Mouse (Mus musculus): ENCODE data around the gene Gm49366. TPM values are rescaled to one million over a fixed set of nuclear protein-coding genes. Genes with fewer than 3 reads are reported as not detected.
A peak's percentile ranks its signal among the peaks of the same experiment; 100 is the strongest.
"Not testable (repeated sequence)": the region's sequence is repeated elsewhere in the genome, so short reads cannot be mapped to it uniquely, and the experiment has no call there.

The Gm49366 gene
- polyA plus RNA-seq, 1 experiment from 2014 or later: not detected

DNA sequence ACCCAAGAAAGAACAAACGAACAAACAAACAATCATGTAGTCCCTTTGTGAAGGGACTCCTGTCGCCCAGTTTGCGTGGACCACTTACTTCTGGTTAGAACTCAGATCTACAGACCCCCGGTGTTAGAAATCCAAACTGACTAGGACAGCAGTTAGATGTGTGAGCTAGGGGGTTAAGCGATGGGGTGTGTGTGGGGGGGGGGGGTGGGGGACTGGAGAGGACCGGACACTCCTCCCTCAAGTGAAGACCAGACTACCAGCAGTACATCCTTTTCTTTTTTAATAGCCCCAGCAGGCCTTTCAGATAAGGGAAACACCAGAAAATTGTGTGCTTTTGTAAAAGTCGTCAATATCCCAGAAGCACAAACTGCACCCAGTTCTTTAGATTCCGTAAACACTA lies 30.0 kb upstream of the Gm49366 start:
- Histone ChIP-seq H3K9me3 (replicated peaks; ENCODE audit: control insufficient read depth, low read length) (no peaks in the 10 kb centered on the region), H3K27ac (replicated peaks; ENCODE audit: low read depth, low read length) (no peak overlapping the region), H3K4me2 (ENCODE audit: low read depth, low read length) (peak overlapping the region; percentile 31), H3K4me3 (ENCODE audit: low read depth, low read length) (peak overlapping the region; percentile 43), H3K4me1 (ENCODE audit: control insufficient read depth, insufficient read depth, low read length) (no peaks in the 10 kb centered on the region), H3K9ac (replicated peaks; ENCODE audit: low read length) (peak overlapping the region; percentile 68), H3K36me3 (replicated peaks; ENCODE audit: control insufficient read depth, insufficient read depth, low read depth, low read length) (no peaks in the 10 kb centered on the region), H3K27me3 (ENCODE audit: control insufficient read depth, insufficient read depth, low read length) (no peaks in the 10 kb centered on the region)
- DNase-seq (ENCODE audit: low spot score) (no peak), ATAC-seq (replicated peaks; ENCODE audit: insufficient number of reproducible peaks, low FRiP score, low TSS enrichment, low read depth) (no peak)
- 66% methylated on average over 8 of the region's 8 CpGs for WGBS

- peak; percentile 80 for DNase-seq (ENCODE audit: low spot score)
- not testable (repeated sequence) for H3K36me3 ChIP-seq (replicated peaks; ENCODE audit: control insufficient read depth, insufficient read depth, low read depth, low read length); H3K27ac ChIP-seq (replicated peaks; ENCODE audit: low read depth, low read length); H3K27me3 ChIP-seq (ENCODE audit: control insufficient read depth, insufficient read depth, low read length); H3K9me3 ChIP-seq (replicated peaks; ENCODE audit: control insufficient read depth, low read length); H3K4me1 ChIP-seq (ENCODE audit: control insufficient read depth, insufficient read depth, low read length)
- H3K9ac ChIP-seq (replicated peaks; ENCODE audit: low read length): peak within 1 kb of the TSS; percentile 68
- ATAC-seq (replicated peaks; ENCODE audit: insufficient number of reproducible peaks, low FRiP score, low TSS enrichment, low read depth): peak; percentile 93
- H3K4me2 ChIP-seq (ENCODE audit: low read depth, low read length): peak within 1 kb of the TSS; percentile 31
- WGBS: under 1% methylated on average over 49 of the region's 70 CpGs
- peak within 1 kb of the TSS; percentile 43 for H3K4me3 ChIP-seq (ENCODE audit: low read depth, low read length)
Measured at GRCm38 (mm10) chr12:84009171-84009965, 29.4 kb upstream of the Gm49366 start, which contains the start of gene Acot1. TSS of gene Acot1 (plus strand) at chr12:84009490.

GRCm38 (mm10) chr12:84010201-84010600 lies 28.5 kb upstream of the Gm49366 start:
- no peaks in the 10 kb centered on the region for H3K9me3 ChIP-seq (replicated peaks; ENCODE audit: control insufficient read depth, low read length)
- no peak for ATAC-seq (replicated peaks; ENCODE audit: insufficient number of reproducible peaks, low FRiP score, low TSS enrichment, low read depth)

DNA sequence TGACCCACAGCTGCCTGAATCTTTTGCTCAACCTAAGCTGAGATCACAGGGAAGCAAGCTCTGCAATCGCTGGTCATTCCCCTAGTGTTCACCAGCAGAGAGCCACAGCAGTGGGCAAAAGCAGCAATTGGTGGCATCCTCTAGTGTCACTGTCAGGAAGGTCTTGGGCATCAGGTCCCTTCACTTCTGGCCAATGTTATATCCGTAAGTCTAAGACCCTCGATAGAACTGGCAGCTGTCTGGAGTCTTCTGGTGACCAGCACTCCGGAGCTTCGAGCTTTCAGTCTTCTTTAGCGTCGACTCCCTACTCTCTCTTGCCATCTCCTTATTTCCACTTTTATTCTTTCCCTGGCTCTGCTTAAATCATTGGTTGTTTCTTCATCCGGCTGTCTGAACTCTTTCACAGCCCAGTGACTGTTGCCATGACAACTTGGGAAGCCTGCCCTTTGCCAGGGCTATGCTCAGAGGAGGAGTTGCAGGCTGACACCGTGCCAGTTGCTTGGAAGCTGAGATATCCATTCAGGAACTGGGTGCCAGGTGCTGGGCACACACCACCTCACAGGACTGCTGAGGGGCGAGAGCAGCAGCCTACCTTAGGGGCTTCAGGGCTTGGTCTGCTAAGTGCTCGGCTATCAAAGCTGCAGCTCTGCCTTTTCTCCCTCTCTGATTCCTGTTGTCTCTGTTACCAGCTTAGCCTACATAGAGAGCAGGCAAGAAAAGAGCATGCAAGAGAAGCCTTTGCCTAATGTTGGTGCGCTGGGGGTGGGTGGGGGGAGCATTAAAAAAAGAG lies 27.3 kb upstream of the Gm49366 start:
- H3K27me3 ChIP-seq (ENCODE audit: control insufficient read depth, insufficient read depth, low read length): no peaks in the 10 kb centered on the region
- H3K9ac ChIP-seq (replicated peaks; ENCODE audit: low read length): no peak overlapping the region
- 0 out of 2 replicates have a peak, but pooled peaks have one; percentile 39 for ATAC-seq (replicated peaks; ENCODE audit: insufficient number of reproducible peaks, low FRiP score, low TSS enrichment, low read depth)
- no peak overlapping the region for H3K27ac ChIP-seq (replicated peaks; ENCODE audit: low read depth, low read length)
- H3K4me3 ChIP-seq (ENCODE audit: low read depth, low read length): no peak overlapping the region
- H3K36me3 ChIP-seq (replicated peaks; ENCODE audit: control insufficient read depth, insufficient read depth, low read depth, low read length): no peaks in the 10 kb centered on the region
- H3K9me3 ChIP-seq (replicated peaks; ENCODE audit: control insufficient read depth, low read length): no peaks in the 10 kb centered on the region
- no peaks in the 10 kb centered on the region for H3K4me1 ChIP-seq (ENCODE audit: control insufficient read depth, insufficient read depth, low read length)
- H3K4me2 ChIP-seq (ENCODE audit: low read depth, low read length): peak overlapping the region; percentile 10; the same call in 1 of the 2 replicates
- WGBS: 57% methylated on average over 12 of the region's 12 CpGs
- peak; percentile 56 for DNase-seq (ENCODE audit: low spot score)

More at GRCm38 (mm10) chr12:84010201-84010600, 28.5 kb upstream of the Gm49366 start:
- H3K27ac ChIP-seq (replicated peaks; ENCODE audit: low read depth, low read length): no peak overlapping the region
- DNase-seq (ENCODE audit: low spot score): no peak
- H3K4me3 ChIP-seq (ENCODE audit: low read depth, low read length): no peak overlapping the region; the same call in 1 of the 2 replicates
- H3K4me1 ChIP-seq (ENCODE audit: control insufficient read depth, insufficient read depth, low read length): no peaks in the 10 kb centered on the region
- no peaks in the 10 kb centered on the region for H3K27me3 ChIP-seq (ENCODE audit: control insufficient read depth, insufficient read depth, low read length)
- H3K4me2 ChIP-seq (ENCODE audit: low read depth, low read length): peak overlapping the region; percentile 31; the same call in 1 of the 2 replicates
- no peak overlapping the region; the same call in 1 of the 2 replicates for H3K9ac ChIP-seq (replicated peaks; ENCODE audit: low read length)
- H3K36me3 ChIP-seq (replicated peaks; ENCODE audit: control insufficient read depth, insufficient read depth, low read depth, low read length): no peaks in the 10 kb centered on the region
- 83% methylated on average over 3 of the region's 3 CpGs for WGBS

DNA sequence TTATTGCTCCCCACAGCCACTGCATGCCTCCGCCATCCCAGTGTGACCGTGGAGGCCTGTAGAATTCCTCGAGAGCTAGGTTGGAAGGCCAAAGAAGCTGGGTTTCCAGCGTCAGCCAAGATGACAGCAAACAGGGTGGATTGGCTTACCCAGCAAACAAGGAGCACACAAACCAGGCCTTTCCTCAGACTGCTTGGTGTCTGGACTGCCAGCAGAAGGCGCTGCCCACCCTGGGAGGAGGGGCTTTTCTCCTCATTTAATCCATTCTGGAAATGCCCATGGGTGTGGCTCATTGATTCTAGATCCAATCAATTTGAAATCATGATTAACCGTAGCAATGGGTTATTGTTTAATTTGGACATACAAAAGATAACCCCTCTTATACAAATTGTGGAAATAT lies 25.6 kb upstream of the Gm49366 start:
- no peak for ATAC-seq (replicated peaks; ENCODE audit: insufficient number of reproducible peaks, low FRiP score, low TSS enrichment, low read depth)
- DNase-seq (ENCODE audit: low spot score): no peak
- Histone ChIP-seq H3K9me3 (replicated peaks; ENCODE audit: control insufficient read depth, low read length) (no peaks in the 10 kb centered on the region), H3K27ac (replicated peaks; ENCODE audit: low read depth, low read length) (no peak overlapping the region), H3K4me1 (ENCODE audit: control insufficient read depth, insufficient read depth, low read length) (no peaks in the 10 kb centered on the region), H3K9ac (replicated peaks; ENCODE audit: low read length) (no peak overlapping the region), H3K4me3 (ENCODE audit: low read depth, low read length) (no peak overlapping the region), H3K36me3 (replicated peaks; ENCODE audit: control insufficient read depth, insufficient read depth, low read depth, low read length) (no peaks in the 10 kb centered on the region), H3K27me3 (ENCODE audit: control insufficient read depth, insufficient read depth, low read length) (no peaks in the 10 kb centered on the region), H3K4me2 (ENCODE audit: low read depth, low read length) (no peak overlapping the region)
- WGBS: 69% methylated on average over 6 of the region's 6 CpGs

DNA sequence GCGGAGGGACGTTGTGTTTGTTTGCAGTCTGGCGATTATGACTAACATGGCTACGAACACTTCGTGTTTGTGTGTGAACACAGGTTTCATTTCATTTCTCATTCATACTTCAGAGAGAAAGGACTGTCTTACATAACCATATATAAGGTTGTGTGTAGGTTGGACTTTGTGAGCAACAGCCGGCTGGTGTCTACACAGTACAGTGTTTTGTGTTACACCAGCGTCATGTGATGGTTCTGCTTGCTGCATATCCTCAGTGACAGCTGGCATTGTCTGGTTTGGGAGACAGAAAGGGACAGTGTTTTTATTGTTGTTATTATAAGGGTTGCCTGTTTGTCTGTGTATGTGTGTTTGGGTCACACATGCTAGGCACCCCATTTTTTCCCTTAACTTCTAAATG lies 25.0 kb upstream of the Gm49366 start:
- ATAC-seq (replicated peaks; ENCODE audit: insufficient number of reproducible peaks, low FRiP score, low TSS enrichment, low read depth): no peak
- Histone ChIP-seq H3K4me2 (ENCODE audit: low read depth, low read length) (no peak overlapping the region), H3K9me3 (replicated peaks; ENCODE audit: control insufficient read depth, low read length) (no peaks in the 10 kb centered on the region), H3K27ac (replicated peaks; ENCODE audit: low read depth, low read length) (no peak overlapping the region), H3K4me3 (ENCODE audit: low read depth, low read length) (no peak overlapping the region), H3K4me1 (ENCODE audit: control insufficient read depth, insufficient read depth, low read length) (no peaks in the 10 kb centered on the region), H3K27me3 (ENCODE audit: control insufficient read depth, insufficient read depth, low read length) (no peaks in the 10 kb centered on the region), H3K36me3 (replicated peaks; ENCODE audit: control insufficient read depth, insufficient read depth, low read depth, low read length) (no peaks in the 10 kb centered on the region), H3K9ac (replicated peaks; ENCODE audit: low read length) (no peak overlapping the region)
- DNase-seq (ENCODE audit: low spot score): no peak
- WGBS: 92% methylated on average over 7 of the region's 7 CpGs

GRCm38 (mm10) chr12:84020528-84020927 lies 18.2 kb upstream of the Gm49366 start:
- not testable (repeated sequence) for H3K27me3 ChIP-seq (ENCODE audit: control insufficient read depth, insufficient read depth, low read length); H3K27ac ChIP-seq (replicated peaks; ENCODE audit: low read depth, low read length); H3K9ac ChIP-seq (replicated peaks; ENCODE audit: low read length); H3K4me3 ChIP-seq (ENCODE audit: low read depth, low read length); H3K4me2 ChIP-seq (ENCODE audit: low read depth, low read length); H3K4me1 ChIP-seq (ENCODE audit: control insufficient read depth, insufficient read depth, low read length); H3K36me3 ChIP-seq (replicated peaks; ENCODE audit: control insufficient read depth, insufficient read depth, low read depth, low read length); ATAC-seq (replicated peaks; ENCODE audit: insufficient number of reproducible peaks, low FRiP score, low TSS enrichment, low read depth); DNase-seq (ENCODE audit: low spot score); H3K9me3 ChIP-seq (replicated peaks; ENCODE audit: control insufficient read depth, low read length)
- 70% methylated on average over 7 of the region's 7 CpGs for WGBS

GRCm38 (mm10) chr12:84022266-84022665 lies 16.5 kb upstream of the Gm49366 start:
- not testable (repeated sequence) for DNase-seq (ENCODE audit: low spot score); H3K36me3 ChIP-seq (replicated peaks; ENCODE audit: control insufficient read depth, insufficient read depth, low read depth, low read length); H3K27me3 ChIP-seq (ENCODE audit: control insufficient read depth, insufficient read depth, low read length); H3K9ac ChIP-seq (replicated peaks; ENCODE audit: low read length); ATAC-seq (replicated peaks; ENCODE audit: insufficient number of reproducible peaks, low FRiP score, low TSS enrichment, low read depth); H3K4me1 ChIP-seq (ENCODE audit: control insufficient read depth, insufficient read depth, low read length); H3K4me2 ChIP-seq (ENCODE audit: low read depth, low read length); H3K27ac ChIP-seq (replicated peaks; ENCODE audit: low read depth, low read length); H3K4me3 ChIP-seq (ENCODE audit: low read depth, low read length); H3K9me3 ChIP-seq (replicated peaks; ENCODE audit: control insufficient read depth, low read length)
- WGBS: 90% methylated on average over 3 of the region's 4 CpGs
